Mouse (Mus musculus): ENCODE results near the gene 2900026A02Rik.

DNA sequence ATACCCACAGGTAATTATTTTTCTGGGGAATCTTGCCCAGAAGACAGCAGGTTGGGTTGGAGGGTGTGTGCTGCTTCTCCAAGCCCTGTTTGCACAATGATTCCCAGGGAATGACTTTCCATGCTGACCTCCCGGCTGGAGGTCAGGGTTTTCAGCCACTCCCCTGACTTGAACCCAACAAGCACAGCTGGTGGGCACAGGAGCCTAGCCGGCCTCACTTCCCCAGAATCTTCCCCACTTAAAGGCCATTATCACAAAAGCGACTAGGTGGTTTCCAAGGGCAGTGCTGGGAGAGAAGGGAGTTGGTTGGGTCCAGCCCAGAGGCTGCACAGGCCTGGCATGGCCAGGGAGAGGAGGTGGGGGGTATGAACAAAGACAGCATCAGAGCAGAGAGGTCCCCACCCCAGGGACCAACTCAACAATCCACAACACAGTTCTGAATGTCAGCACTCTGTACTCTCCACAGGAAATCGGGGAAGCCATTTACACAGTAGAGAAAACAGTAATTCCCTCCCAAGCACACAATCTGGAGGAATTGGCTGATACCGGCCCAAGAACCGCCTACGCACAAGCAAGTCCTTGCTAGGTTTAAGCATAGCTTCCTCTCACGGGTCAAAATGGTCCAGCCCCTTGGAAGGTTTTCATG, 21.8 kb downstream of the 2900026A02Rik start:
- TF ChIP-seq POLR2A (IDR thresholded peaks at IDR 0.05; ENCODE audit: control insufficient read depth in 1 of 2, insufficient read depth in 1 of 2, low read depth in 1 of 2, low read length in 2 of 2, poor library complexity in 1 of 2) (no peak), MYC (IDR thresholded peaks at IDR 0.05; ENCODE audit: low read depth, low read length) (no peak), CTCF (IDR thresholded peaks at IDR 0.05 in 2 of 3, conservative IDR thresholded peaks at IDR 0.05 in 1 of 3; ENCODE audit: control insufficient read depth in 1 of 3, insufficient read depth in 1 of 3, low read depth in 2 of 3, low read length in 3 of 3, poor library complexity in 1 of 3, severe bottlenecking in 1 of 3) (no peak), NRF1 (IDR thresholded peaks at IDR 0.05; ENCODE audit: insufficient read depth, low read depth, low read length, poor library complexity, severe bottlenecking) (no peak), ELF1 (IDR thresholded peaks at IDR 0.05; ENCODE audit: low read depth, low read length) (no peak), RAD21 (IDR thresholded peaks at IDR 0.05; ENCODE audit: low read depth, low read length) (no peak), ZMIZ1 (IDR thresholded peaks at IDR 0.05; ENCODE audit: low read depth, low read length) (no peak), MAX (IDR thresholded peaks at IDR 0.05; ENCODE audit: low read length) (no peak), ETS1 (IDR thresholded peaks at IDR 0.05; ENCODE audit: low read depth, low read length) (no peak), UBTF (IDR thresholded peaks at IDR 0.05; ENCODE audit: borderline replicate concordance, insufficient read depth, low read depth, low read length) (no peak), TBP (IDR thresholded peaks at IDR 0.05; ENCODE audit: low read depth, low read length) (no peak), USF2 (IDR thresholded peaks at IDR 0.05; ENCODE audit: borderline replicate concordance in 1 of 2, insufficient read depth in 1 of 2, low read depth in 1 of 2, low read length in 2 of 2) (no peak), EP300 (IDR thresholded peaks at IDR 0.05; ENCODE audit: low read depth in 1 of 2, low read length in 2 of 2) (no peak), GATA1 (IDR thresholded peaks at IDR 0.05; ENCODE audit: low read depth, low read length) (no peak)
